Mouse (Mus musculus): ENCODE data around the gene Btnl9. TPM values are rescaled to one million over a fixed set of nuclear protein-coding genes. Genes with fewer than 3 reads are reported as not detected.
"Not testable (repeated sequence)": the region's sequence is repeated elsewhere in the genome, so short reads cannot be mapped to it uniquely, and the experiment has no call there.

The Btnl9 gene
- 10 to 100 TPM; 59.3 to 60.3 TPM for total RNA-seq (2021)

DNA sequence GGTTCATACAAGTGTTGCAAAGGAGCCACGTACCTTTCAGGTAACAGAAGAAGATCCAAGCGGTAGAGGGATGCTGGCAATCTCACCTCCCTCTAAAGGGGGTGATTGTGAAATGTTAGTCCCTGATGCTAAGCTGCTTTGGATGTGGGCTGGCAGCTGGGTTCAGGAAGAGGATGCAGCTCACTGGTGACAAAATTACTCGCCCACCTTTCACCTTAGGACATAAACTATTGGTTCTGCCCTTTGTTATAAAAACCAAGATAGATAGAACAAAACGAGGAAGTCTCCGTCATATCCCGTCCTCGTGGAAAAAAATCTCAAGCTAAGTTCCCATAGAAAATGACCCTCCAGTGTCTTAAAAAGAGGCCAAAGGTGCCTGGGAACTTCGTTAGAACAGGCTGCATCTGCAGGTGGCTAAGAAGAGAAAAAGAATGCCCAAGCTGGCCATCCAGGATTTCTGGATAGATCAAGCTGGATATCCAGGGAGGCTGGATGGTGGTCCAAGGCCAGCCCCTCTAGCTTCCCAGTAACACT, at the start of gene Btnl9:
Gene Btnl9 (minus strand): TSS at position 205 of the 534 bp plus-strand sequence.
- DNase-seq = no peak
- intact Hi-C loops (cut with DNase I) = loop anchor here (2.0 to 5.0 kb wide), 3 partner anchors 74 to 350 kb away; partner anchors contain the start of gene Irgm1

- DNase-seq = no peak
- intact Hi-C loops (cut with DNase I) = no loop called here
Observed at GRCm38 (mm10) chr11:49235459-49236207, 48.7 kb upstream of the Btnl9 start.

GRCm38 (mm10) chr11:49232781-49233180, 45.8 kb upstream of the Btnl9 start:
- no peak for DNase-seq
- intact Hi-C loops (cut with DNase I) = no loop called here

- intact Hi-C loops (cut with DNase I) = no loop called here
Observed at GRCm38 (mm10) chr11:49224455-49224854, 37.5 kb upstream of the Btnl9 start.

GRCm38 (mm10) chr11:49219271-49219670, 32.3 kb upstream of the Btnl9 start:
- intact Hi-C loops (cut with DNase I) = no loop called here
- no peak for DNase-seq

More at GRCm38 (mm10) chr11:49224455-49224854, 37.5 kb upstream of the Btnl9 start:
- DNase-seq = no peak

- intact Hi-C loops (cut with DNase I) = no loop called here
- DNase-seq = no peak
Observed at GRCm38 (mm10) chr11:49213505-49213904, 26.5 kb upstream of the Btnl9 start.

GRCm38 (mm10) chr11:49212577-49212976, 25.6 kb upstream of the Btnl9 start:
- no peak for DNase-seq
- intact Hi-C loops (cut with DNase I) = no loop called here

GRCm38 (mm10) chr11:49207495-49207894, 20.5 kb upstream of the Btnl9 start:
- no peak for DNase-seq
- intact Hi-C loops (cut with DNase I) = no loop called here

DNA sequence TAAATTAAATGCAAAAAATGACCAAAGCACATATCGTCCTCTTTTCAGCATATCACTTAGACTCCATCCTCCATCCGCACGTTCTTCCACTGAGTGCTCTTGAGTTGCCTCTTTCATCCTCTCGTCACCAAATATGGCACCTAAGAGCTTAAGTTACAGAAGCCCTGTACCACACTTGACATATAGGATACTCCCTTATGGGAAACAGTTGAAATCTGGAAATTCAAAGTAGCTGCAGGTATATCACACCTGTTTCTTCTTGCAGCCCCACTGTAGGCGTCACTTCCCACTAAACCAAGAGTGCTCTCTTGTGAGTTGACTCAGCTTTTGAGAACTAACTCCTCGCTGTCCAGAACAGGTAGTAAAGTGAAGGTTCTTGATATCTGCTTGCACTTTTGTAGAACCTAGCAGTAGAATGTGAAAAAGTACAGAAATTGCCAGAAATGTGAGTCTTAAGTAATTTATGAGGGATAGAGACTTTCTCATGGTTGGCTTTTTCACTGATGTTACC, 18.2 kb upstream of the Btnl9 start:
- intact Hi-C loops (cut with DNase I) = no loop called here
- DNase-seq = no peak

- intact Hi-C loops (cut with DNase I) = loop anchor here (2.0 to 5.0 kb wide), 3 partner anchors 47 to 403 kb away; partner anchors contain the start of genes Irgm1 and Rack1
- DNase-seq = no peak
Observed at GRCm38 (mm10) chr11:49203771-49204497, 17.0 kb upstream of the Btnl9 start.

GRCm38 (mm10) chr11:49203129-49203768, 16.3 kb upstream of the Btnl9 start, which contains the start of gene Zfp62:
Gene Zfp62 (plus strand): TSS chr11:49203292.
- intact Hi-C loops (cut with DNase I) = loop anchor here (2.0 to 5.0 kb wide), 3 partner anchors 48 to 402 kb away; partner anchors contain the start of genes Irgm1 and Rack1
- peak; percentile 96 for DNase-seq

DNA sequence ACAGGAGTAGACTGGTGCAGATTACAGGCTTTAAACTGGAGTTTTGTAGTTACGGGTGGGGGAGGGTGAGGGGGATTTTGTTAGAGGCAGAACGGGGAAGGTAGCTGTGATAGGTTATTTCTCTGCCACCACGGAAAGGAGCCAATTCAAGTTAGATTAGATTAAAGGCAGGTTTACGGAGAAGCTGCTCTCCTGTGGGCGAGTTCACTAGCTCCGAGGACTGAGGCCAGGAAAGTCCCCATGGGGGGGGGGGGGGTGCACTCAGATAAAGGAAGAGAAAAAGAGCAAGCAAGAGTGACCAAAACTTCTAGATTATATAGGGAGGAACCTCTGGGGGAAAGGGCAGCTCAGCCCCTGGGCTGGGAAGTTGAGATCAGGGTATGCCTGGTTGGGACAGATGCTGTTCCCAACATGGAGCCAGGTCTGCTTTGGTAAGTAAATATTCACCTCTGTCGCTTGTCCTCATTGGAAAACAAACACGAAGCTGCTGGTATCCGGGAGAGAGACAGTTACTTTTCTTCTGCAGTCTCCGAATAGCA, 15.6 kb upstream of the Btnl9 start:
- no peak for DNase-seq
- intact Hi-C loops (cut with DNase I) = loop anchor here (2.0 to 5.0 kb wide), 3 partner anchors 48 to 402 kb away; partner anchors contain the start of genes Irgm1 and Rack1

- DNase-seq = peak in 1 of 2 experiments; percentile 21
- intact Hi-C loops (cut with DNase I) = loop anchor here (2.0 to 5.0 kb wide), 3 partner anchors 49 to 401 kb away; partner anchors contain the start of genes Irgm1 and Rack1
Observed at GRCm38 (mm10) chr11:49202071-49202470, 15.1 kb upstream of the Btnl9 start.

DNA sequence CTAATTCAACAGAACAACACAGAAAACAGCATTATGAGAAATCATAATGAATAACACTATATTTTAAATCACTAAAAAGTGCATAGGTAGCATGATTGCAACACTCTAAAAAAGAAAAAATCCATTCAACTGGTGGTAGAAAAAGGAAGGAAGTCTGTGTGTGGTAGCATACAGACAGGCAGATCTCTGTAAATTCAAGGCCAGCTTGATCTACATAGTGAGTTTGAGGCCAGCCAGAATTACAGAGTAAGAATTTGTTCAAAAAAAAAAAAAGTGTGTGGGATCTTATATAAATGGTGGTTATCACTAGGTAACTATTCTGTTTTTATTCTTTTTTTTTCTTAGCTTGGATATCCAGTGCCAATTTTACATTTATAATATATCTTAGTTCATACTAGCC, 14.2 kb upstream of the Btnl9 start:
- intact Hi-C loops (cut with DNase I) = loop anchor here (5.0 kb wide), 1 partner anchor 329 kb away; the partner anchor contains the start of gene Irgm1
- no peak for DNase-seq

- DNase-seq = no peak
- intact Hi-C loops (cut with DNase I) = loop anchor here (5.0 kb wide), 1 partner anchor 328 kb away; the partner anchor contains the start of gene Irgm1
Observed at GRCm38 (mm10) chr11:49200666-49201065, 13.7 kb upstream of the Btnl9 start.

DNA sequence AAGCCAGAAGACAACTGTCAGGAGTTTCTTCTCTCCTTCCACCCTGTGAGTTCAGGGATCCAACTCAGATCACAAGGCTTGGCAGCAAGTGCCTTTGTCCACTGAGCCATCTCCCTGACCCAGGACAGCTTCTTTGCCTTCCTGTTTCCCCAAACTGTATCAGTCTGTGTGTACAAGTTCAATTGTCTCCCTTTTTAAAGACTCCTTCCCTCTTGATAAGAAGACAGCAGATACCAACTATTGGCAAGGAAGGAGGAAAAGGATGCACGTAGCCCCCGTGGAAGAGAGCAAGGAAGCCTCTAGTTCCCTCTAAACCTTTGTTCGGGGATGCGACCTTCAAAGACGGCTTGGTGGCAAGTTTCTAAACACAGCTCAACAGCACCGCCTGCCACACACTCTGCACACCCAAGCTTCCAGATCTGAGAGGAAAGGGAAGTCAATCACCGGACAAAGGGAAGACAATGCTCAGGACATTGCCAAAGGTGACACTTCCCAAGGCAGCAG, 8.9 kb upstream of the Btnl9 start:
- peak; percentile 30 to 36 for DNase-seq
- intact Hi-C loops (cut with DNase I) = no loop called here

GRCm38 (mm10) chr11:49194771-49195170, 7.8 kb upstream of the Btnl9 start:
- intact Hi-C loops (cut with DNase I) = loop anchor here (5.0 kb wide), 2 partner anchors 218 to 358 kb away; no protein-coding TSS in a partner anchor
- DNase-seq = not testable (repeated sequence)

GRCm38 (mm10) chr11:49191083-49191482, 4.1 kb upstream of the Btnl9 start:
- no peak for DNase-seq
- intact Hi-C loops (cut with DNase I) = loop anchor here (5.0 kb wide), 2 partner anchors 221 to 361 kb away; no protein-coding TSS in a partner anchor

GRCm38 (mm10) chr11:49189737-49190136, 2.8 kb upstream of the Btnl9 start:
- intact Hi-C loops (cut with DNase I) = loop anchor here (1.0 to 5.0 kb wide), 5 partner anchors 82 to 363 kb away; partner anchors contain the start of gene Irgm1
- DNase-seq = peak; percentile 78 to 85
